Mouse (Mus musculus): ENCODE results near the gene Xrcc1. TPM values are rescaled to one million over a fixed set of nuclear protein-coding genes. Genes with fewer than 3 reads are reported as not detected.

The Xrcc1 gene
- polyA plus RNA-seq, 1 experiment from 2014 or later, result 17.9 TPM

GRCm38 (mm10) chr7:24591735-24592134, 45.6 kb downstream of the Xrcc1 start:
- TF ChIP-seq EP300 (IDR thresholded peaks at IDR 0.05; ENCODE audit: low read depth) (peak; percentile 48; the same call in 1 of the 2 replicates), CTCF (IDR thresholded peaks at IDR 0.05; ENCODE audit: low read depth) (peak; percentile 30; the same call in 1 of the 2 replicates)
- Histone ChIP-seq H3K4me3 (ENCODE audit: low read depth, low read length) (no peak overlapping the region), H3K36me3 (replicated peaks; ENCODE audit: insufficient read depth, low read length) (no peaks in the 10 kb centered on the region), H3K9ac (replicated peaks) (no peak overlapping the region), H3K9me3 (ENCODE audit: low read length) (no peaks in the 10 kb centered on the region), H3K4me2 (ENCODE audit: low read depth, low read length) (no peak overlapping the region), H3K27ac (ENCODE audit: low read depth) (no peak overlapping the region), H3K27me3 (ENCODE audit: insufficient read depth, low read length) (0 out of 2 replicates have a peak, but pooled peaks cover 5% of the 10 kb centered on the region), H3K4me1 (ENCODE audit: insufficient read depth) (peaks cover 30% of the 10 kb centered on the region)
- DNase-seq, result no peak
- 50% methylated on average over 5 of the region's 5 CpGs for WGBS (ENCODE audit: insufficient replicate concordance)
- ATAC-seq, result peak; percentile 34

GRCm38 (mm10) chr7:24592163-24592562, 46.1 kb downstream of the Xrcc1 start:
- TF ChIP-seq CTCF (IDR thresholded peaks at IDR 0.05; ENCODE audit: low read depth), result no peak
- TF ChIP-seq EP300 (IDR thresholded peaks at IDR 0.05; ENCODE audit: low read depth), result no peak
- H3K9me3 ChIP-seq (ENCODE audit: low read length), result no peaks in the 10 kb centered on the region
- 0 out of 2 replicates have a peak, but pooled peaks cover 3% of the 10 kb centered on the region for H3K27me3 ChIP-seq (ENCODE audit: insufficient read depth, low read length)
- DNase-seq, result no peak
- no peak overlapping the region for H3K4me3 ChIP-seq (ENCODE audit: low read depth, low read length)
- no peaks in the 10 kb centered on the region for H3K36me3 ChIP-seq (replicated peaks; ENCODE audit: insufficient read depth, low read length)
- no peak overlapping the region for H3K4me2 ChIP-seq (ENCODE audit: low read depth, low read length)
- WGBS (ENCODE audit: insufficient replicate concordance), result 56% methylated on average over 4 of the region's 4 CpGs
- H3K4me1 ChIP-seq (ENCODE audit: insufficient read depth), result peaks cover 26% of the 10 kb centered on the region
- H3K9ac ChIP-seq (replicated peaks), result no peak overlapping the region
- no peak; the same call in 1 of the 2 replicates for ATAC-seq
- no peak overlapping the region for H3K27ac ChIP-seq (ENCODE audit: low read depth)

- no peak overlapping the region for H3K9ac ChIP-seq (replicated peaks)
- no peaks in the 10 kb centered on the region for H3K9me3 ChIP-seq (ENCODE audit: low read length)
- no peak overlapping the region for H3K4me2 ChIP-seq (ENCODE audit: low read depth, low read length)
- no peak overlapping the region for H3K4me3 ChIP-seq (ENCODE audit: low read depth, low read length)
- no peak overlapping the region for H3K27ac ChIP-seq (ENCODE audit: low read depth)
- no peaks in the 10 kb centered on the region for H3K36me3 ChIP-seq (replicated peaks; ENCODE audit: insufficient read depth, low read length)
- 84% methylated on average over 6 of the region's 6 CpGs for WGBS (ENCODE audit: insufficient replicate concordance)
- TF ChIP-seq CTCF (IDR thresholded peaks at IDR 0.05; ENCODE audit: low read depth) (no peak), EP300 (IDR thresholded peaks at IDR 0.05; ENCODE audit: low read depth) (no peak)
- H3K4me1 ChIP-seq (ENCODE audit: insufficient read depth), result peaks cover 21% of the 10 kb centered on the region
- no peaks in the 10 kb centered on the region for H3K27me3 ChIP-seq (ENCODE audit: insufficient read depth, low read length)
- DNase-seq, result no peak
- no peak for ATAC-seq
These were observed 46.7 kb downstream of the Xrcc1 start for GRCm38 (mm10) chr7:24592781-24593180.

GRCm38 (mm10) chr7:24593621-24594308, 47.7 kb downstream of the Xrcc1 start:
- Histone ChIP-seq H3K9me3 (ENCODE audit: low read length) (no peaks in the 10 kb centered on the region), H3K4me1 (ENCODE audit: insufficient read depth) (peaks cover 27% of the 10 kb centered on the region), H3K4me2 (ENCODE audit: low read depth, low read length) (peak overlapping the region; percentile 80), H3K4me3 (ENCODE audit: low read depth, low read length) (peak overlapping the region; percentile 63), H3K27ac (ENCODE audit: low read depth) (0 out of 2 replicates have a peak overlapping the region, but pooled peaks have one; percentile 20), H3K36me3 (replicated peaks; ENCODE audit: insufficient read depth, low read length) (no peaks in the 10 kb centered on the region), H3K27me3 (ENCODE audit: insufficient read depth, low read length) (no peaks in the 10 kb centered on the region), H3K9ac (replicated peaks) (peak overlapping the region; percentile 60)
- TF ChIP-seq EP300 (IDR thresholded peaks at IDR 0.05; ENCODE audit: low read depth), result no peak
- no peak for TF ChIP-seq CTCF (IDR thresholded peaks at IDR 0.05; ENCODE audit: low read depth)
- under 1% methylated on average over 37 of the region's 39 CpGs for WGBS (ENCODE audit: insufficient replicate concordance)
- peak; percentile 83 for DNase-seq
- peak; percentile 84 for ATAC-seq

GRCm38 (mm10) chr7:24594309-24594803, 48.3 kb downstream of the Xrcc1 start:
- Histone ChIP-seq H3K4me2 (ENCODE audit: low read depth, low read length) (peak overlapping the region; percentile 80), H3K27me3 (ENCODE audit: insufficient read depth, low read length) (no peaks in the 10 kb centered on the region), H3K4me1 (ENCODE audit: insufficient read depth) (peaks cover 27% of the 10 kb centered on the region), H3K36me3 (replicated peaks; ENCODE audit: insufficient read depth, low read length) (no peaks in the 10 kb centered on the region), H3K27ac (ENCODE audit: low read depth) (no peak overlapping the region), H3K9ac (replicated peaks) (peak overlapping the region; percentile 60), H3K9me3 (ENCODE audit: low read length) (no peaks in the 10 kb centered on the region), H3K4me3 (ENCODE audit: low read depth, low read length) (peak overlapping the region; percentile 63)
- TF ChIP-seq EP300 (IDR thresholded peaks at IDR 0.05; ENCODE audit: low read depth) (no peak), CTCF (IDR thresholded peaks at IDR 0.05; ENCODE audit: low read depth) (no peak)
- WGBS (ENCODE audit: insufficient replicate concordance), result 16% methylated on average over 13 of the region's 13 CpGs
- ATAC-seq (no peak), DNase-seq (no peak)

GRCm38 (mm10) chr7:24595464-24595863, 49.4 kb downstream of the Xrcc1 start:
- Histone ChIP-seq H3K4me2 (ENCODE audit: low read depth, low read length) (peak overlapping the region; percentile 80), H3K9ac (replicated peaks) (no peak overlapping the region), H3K4me3 (ENCODE audit: low read depth, low read length) (peak overlapping the region; percentile 63), H3K27ac (ENCODE audit: low read depth) (no peak overlapping the region), H3K4me1 (ENCODE audit: insufficient read depth) (peaks cover 27% of the 10 kb centered on the region), H3K27me3 (ENCODE audit: insufficient read depth, low read length) (no peaks in the 10 kb centered on the region), H3K36me3 (replicated peaks; ENCODE audit: insufficient read depth, low read length) (no peaks in the 10 kb centered on the region), H3K9me3 (ENCODE audit: low read length) (no peaks in the 10 kb centered on the region)
- TF ChIP-seq EP300 (IDR thresholded peaks at IDR 0.05; ENCODE audit: low read depth) (no peak), CTCF (IDR thresholded peaks at IDR 0.05; ENCODE audit: low read depth) (no peak)
- no peak for ATAC-seq
- DNase-seq, result no peak
- WGBS (ENCODE audit: insufficient replicate concordance), result 33% methylated on average over 2 of the region's 2 CpGs
